Mouse (Mus musculus): ENCODE measurements around the gene Wdr20. TPM values are rescaled to one million over a fixed set of nuclear protein-coding genes. Genes with fewer than 3 reads are reported as not detected.

Gene Wdr20
- total and polyA plus RNA-seq, 3 experiments, result 16.4 to 47.1 (median 28.5) TPM

DNA sequence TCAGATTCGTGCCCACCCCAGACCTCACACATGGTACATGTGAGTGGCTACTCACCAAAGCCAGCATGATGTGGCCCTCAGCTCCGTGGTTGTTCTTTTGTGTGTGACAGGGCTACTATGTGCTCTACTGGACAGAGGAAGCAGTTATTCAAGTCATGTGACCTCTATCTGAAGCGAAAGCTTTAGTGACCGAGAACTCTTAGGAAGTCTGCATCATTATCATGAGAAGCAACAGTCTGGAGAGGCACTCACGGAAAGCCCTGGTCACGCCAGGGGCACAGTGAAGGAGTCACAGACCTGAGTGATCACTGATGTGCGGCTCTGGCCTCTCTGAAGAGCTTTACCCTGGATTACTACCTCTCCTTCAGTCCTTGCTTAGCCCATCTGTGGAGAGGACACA is 84.6 kb downstream of the Wdr20 start:
- H3K36me3 ChIP-seq (replicated peaks), result no peaks in the 10 kb centered on the region

GRCm38 (mm10) chr12:110828908-110829307 is 91.2 kb downstream of the Wdr20 start:
- peaks cover 44% of the 10 kb centered on the region for H3K27me3 ChIP-seq (ENCODE audit: insufficient read depth, low read length)
- no peak for TF ChIP-seq TAL1 (conservative IDR thresholded peaks at IDR 0.05; ENCODE audit: low read depth, low read length)
- TF ChIP-seq GATA1 (IDR thresholded peaks at IDR 0.05; ENCODE audit: borderline replicate concordance, low read length), result no peak
- TF ChIP-seq POLR2AphosphoS5 (IDR thresholded peaks at IDR 0.05; ENCODE audit: insufficient replicate concordance, low read depth, low read length), result no peak; the same call in 1 of the 2 replicates
- no peak for TF ChIP-seq CTCF (IDR thresholded peaks at IDR 0.05; ENCODE audit: low read depth, low read length)
- TF ChIP-seq GATA2 (IDR thresholded peaks at IDR 0.05; ENCODE audit: borderline replicate concordance, low read depth, low read length), result no peak
- no peaks in the 10 kb centered on the region for H3K36me3 ChIP-seq (replicated peaks)
- no peak overlapping the region for H3K4me3 ChIP-seq (ENCODE audit: low read depth, low read length)
- ATAC-seq (ENCODE audit: extremely low read depth, insufficient number of reproducible peaks, low FRiP score, poor library complexity, severe bottlenecking) (no peak), DNase-seq (ENCODE audit: low spot score) (no peak)
- H3K9me3 ChIP-seq (replicated peaks), result no peaks in the 10 kb centered on the region
- H3K4me1 ChIP-seq (ENCODE audit: insufficient read depth, low read depth, low read length), result no peaks in the 10 kb centered on the region

More for the DNA sequence above, 84.6 kb downstream of the Wdr20 start:
- H3K27me3 ChIP-seq (ENCODE audit: insufficient read depth, low read length), result peaks cover 34% of the 10 kb centered on the region
- no peak overlapping the region for H3K4me3 ChIP-seq (ENCODE audit: low read depth, low read length)
- TF ChIP-seq POLR2AphosphoS5 (IDR thresholded peaks at IDR 0.05; ENCODE audit: insufficient replicate concordance, low read depth, low read length), result no peak
- TF ChIP-seq TAL1 (conservative IDR thresholded peaks at IDR 0.05; ENCODE audit: low read depth, low read length), result no peak
- no peak for TF ChIP-seq GATA1 (IDR thresholded peaks at IDR 0.05; ENCODE audit: borderline replicate concordance, low read length)
- no peak for TF ChIP-seq CTCF (IDR thresholded peaks at IDR 0.05; ENCODE audit: low read depth, low read length)
- no peak for TF ChIP-seq GATA2 (IDR thresholded peaks at IDR 0.05; ENCODE audit: borderline replicate concordance, low read depth, low read length)
- peaks cover 6% of the 10 kb centered on the region for H3K9me3 ChIP-seq (replicated peaks)
- DNase-seq (ENCODE audit: low spot score), result no peak
- H3K4me1 ChIP-seq (ENCODE audit: insufficient read depth, low read depth, low read length), result peaks cover 11% of the 10 kb centered on the region
- ATAC-seq (ENCODE audit: extremely low read depth, insufficient number of reproducible peaks, low FRiP score, poor library complexity, severe bottlenecking), result no peak

DNA sequence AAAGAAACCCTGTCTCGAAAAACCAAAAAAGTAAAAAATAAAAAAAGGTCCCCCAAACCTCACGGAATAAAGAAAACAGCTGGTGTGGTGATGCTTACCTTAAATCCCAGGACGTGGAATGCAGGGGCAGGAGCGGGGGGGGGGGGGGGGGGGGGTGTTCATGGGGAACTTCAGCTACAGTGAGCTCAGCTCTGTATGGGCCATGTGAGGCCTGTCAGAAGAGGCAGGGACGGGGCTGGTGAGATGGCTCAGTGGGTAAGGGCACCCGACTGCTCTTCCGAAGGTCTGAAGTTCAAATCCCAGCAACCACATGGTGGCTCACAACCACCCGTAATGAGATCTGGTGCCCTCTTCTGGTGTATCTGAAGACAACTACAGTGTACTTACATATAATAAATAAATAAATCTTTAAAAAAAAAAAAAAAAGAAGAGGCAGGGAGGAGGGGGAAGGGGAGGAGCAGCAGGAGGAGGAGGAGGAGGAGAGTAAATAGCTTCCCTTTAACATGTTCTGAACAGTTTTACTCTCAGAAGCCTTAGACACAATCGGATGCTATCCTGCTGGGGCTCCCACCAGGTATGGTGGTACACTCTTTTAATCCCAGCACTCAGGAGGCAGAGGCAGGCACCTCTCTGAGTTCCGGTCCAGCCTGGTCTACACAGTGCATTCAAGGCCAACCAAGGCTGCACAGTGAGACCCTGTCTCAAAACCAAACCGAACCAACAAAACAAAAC is 92.7 kb downstream of the Wdr20 start:
- TF ChIP-seq GATA1 (IDR thresholded peaks at IDR 0.05; ENCODE audit: borderline replicate concordance, low read length) (no peak), POLR2AphosphoS5 (IDR thresholded peaks at IDR 0.05; ENCODE audit: insufficient replicate concordance, low read depth, low read length) (no peak), CTCF (IDR thresholded peaks at IDR 0.05; ENCODE audit: low read depth, low read length) (no peak), GATA2 (IDR thresholded peaks at IDR 0.05; ENCODE audit: borderline replicate concordance, low read depth, low read length) (no peak), TAL1 (conservative IDR thresholded peaks at IDR 0.05; ENCODE audit: low read depth, low read length) (no peak)
- no peak overlapping the region for H3K4me3 ChIP-seq (ENCODE audit: low read depth, low read length)
- ATAC-seq (ENCODE audit: extremely low read depth, insufficient number of reproducible peaks, low FRiP score, poor library complexity, severe bottlenecking) (no peak), DNase-seq (ENCODE audit: low spot score) (no peak)
- H3K4me1 ChIP-seq (ENCODE audit: insufficient read depth, low read depth, low read length), result no peaks in the 10 kb centered on the region
- no peaks in the 10 kb centered on the region for H3K36me3 ChIP-seq (replicated peaks)
- peaks cover 50% of the 10 kb centered on the region for H3K27me3 ChIP-seq (ENCODE audit: insufficient read depth, low read length)
- H3K9me3 ChIP-seq (replicated peaks), result no peaks in the 10 kb centered on the region

DNA sequence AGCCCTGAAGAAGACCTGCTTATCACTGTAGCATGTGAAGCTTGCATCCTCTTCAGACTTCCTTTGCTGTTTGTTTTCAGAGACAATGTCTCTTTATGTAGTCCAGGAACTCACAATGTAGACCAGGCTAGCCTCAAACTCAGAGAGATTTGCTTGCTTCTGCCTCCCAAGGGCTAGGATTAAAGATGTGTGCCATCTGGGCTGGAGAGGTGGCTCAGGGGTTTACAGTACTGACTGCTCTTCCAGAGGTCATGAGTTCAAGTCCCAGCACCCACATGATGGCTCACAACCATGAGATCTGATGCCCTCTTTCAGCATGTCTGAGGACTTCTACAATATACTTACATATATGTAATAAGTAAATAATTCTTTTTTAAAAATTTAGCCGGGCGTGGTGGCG is 97.4 kb downstream of the Wdr20 start:
- Histone ChIP-seq H3K36me3 (replicated peaks) (no peaks in the 10 kb centered on the region), H3K4me3 (ENCODE audit: low read depth, low read length) (no peak overlapping the region), H3K27me3 (ENCODE audit: insufficient read depth, low read length) (peaks cover 53% of the 10 kb centered on the region), H3K4me1 (ENCODE audit: insufficient read depth, low read depth, low read length) (peaks cover 7% of the 10 kb centered on the region), H3K9me3 (replicated peaks) (no peaks in the 10 kb centered on the region)
- ATAC-seq (ENCODE audit: extremely low read depth, insufficient number of reproducible peaks, low FRiP score, poor library complexity, severe bottlenecking) (no peak), DNase-seq (ENCODE audit: low spot score) (no peak)
- TF ChIP-seq POLR2AphosphoS5 (IDR thresholded peaks at IDR 0.05; ENCODE audit: insufficient replicate concordance, low read depth, low read length) (no peak), CTCF (IDR thresholded peaks at IDR 0.05; ENCODE audit: low read depth, low read length) (no peak), TAL1 (conservative IDR thresholded peaks at IDR 0.05; ENCODE audit: low read depth, low read length) (no peak), GATA2 (IDR thresholded peaks at IDR 0.05; ENCODE audit: borderline replicate concordance, low read depth, low read length) (no peak), GATA1 (IDR thresholded peaks at IDR 0.05; ENCODE audit: borderline replicate concordance, low read length) (no peak)

- ATAC-seq (ENCODE audit: extremely low read depth, insufficient number of reproducible peaks, low FRiP score, poor library complexity, severe bottlenecking), result no peak
- no peak for TF ChIP-seq CTCF (IDR thresholded peaks at IDR 0.05; ENCODE audit: low read depth, low read length)
- TF ChIP-seq GATA1 (IDR thresholded peaks at IDR 0.05; ENCODE audit: borderline replicate concordance, low read length), result no peak
- no peak for TF ChIP-seq TAL1 (conservative IDR thresholded peaks at IDR 0.05; ENCODE audit: low read depth, low read length)
- no peak for TF ChIP-seq GATA2 (IDR thresholded peaks at IDR 0.05; ENCODE audit: borderline replicate concordance, low read depth, low read length)
- no peak for TF ChIP-seq POLR2AphosphoS5 (IDR thresholded peaks at IDR 0.05; ENCODE audit: insufficient replicate concordance, low read depth, low read length)
- H3K4me3 ChIP-seq (ENCODE audit: low read depth, low read length), result no peak overlapping the region
- no peak for DNase-seq (ENCODE audit: low spot score)
- H3K9me3 ChIP-seq (replicated peaks), result no peaks in the 10 kb centered on the region
- H3K27me3 ChIP-seq (ENCODE audit: insufficient read depth, low read length), result peaks cover 54% of the 10 kb centered on the region
- peaks cover 18% of the 10 kb centered on the region for H3K4me1 ChIP-seq (ENCODE audit: insufficient read depth, low read depth, low read length)
- no peaks in the 10 kb centered on the region for H3K36me3 ChIP-seq (replicated peaks)
Measured at GRCm38 (mm10) chr12:110836729-110837128, 99.0 kb downstream of the Wdr20 start.

GRCm38 (mm10) chr12:110837192-110837841 is 99.6 kb downstream of the Wdr20 start:
- DNase-seq (ENCODE audit: low spot score) (no peak), ATAC-seq (ENCODE audit: extremely low read depth, insufficient number of reproducible peaks, low FRiP score, poor library complexity, severe bottlenecking) (no peak)
- TF ChIP-seq POLR2AphosphoS5 (IDR thresholded peaks at IDR 0.05; ENCODE audit: insufficient replicate concordance, low read depth, low read length) (no peak), GATA1 (IDR thresholded peaks at IDR 0.05; ENCODE audit: borderline replicate concordance, low read length) (no peak), GATA2 (IDR thresholded peaks at IDR 0.05; ENCODE audit: borderline replicate concordance, low read depth, low read length) (no peak), CTCF (IDR thresholded peaks at IDR 0.05; ENCODE audit: low read depth, low read length) (no peak), TAL1 (conservative IDR thresholded peaks at IDR 0.05; ENCODE audit: low read depth, low read length) (no peak)
- H3K9me3 ChIP-seq (replicated peaks), result no peaks in the 10 kb centered on the region
- H3K36me3 ChIP-seq (replicated peaks), result no peaks in the 10 kb centered on the region
- no peak overlapping the region for H3K4me3 ChIP-seq (ENCODE audit: low read depth, low read length)
- peaks cover 18% of the 10 kb centered on the region for H3K4me1 ChIP-seq (ENCODE audit: insufficient read depth, low read depth, low read length)
- H3K27me3 ChIP-seq (ENCODE audit: insufficient read depth, low read length), result peaks cover 53% of the 10 kb centered on the region
